Mouse (Mus musculus) C2C12 (cell line): Measurements from ENCODE around the gene Map2.

ENCODE experiments used
- CTCF ChIP-seq: IDR thresholded peaks from one replicate; pipeline ENCODE4 v1.5.1; 2011; ENCODE audit not compliant: control insufficient read depth, insufficient read depth, insufficient read length
- MAX ChIP-seq: IDR thresholded peaks from one replicate; pipeline ENCODE4 v1.6.1; 2011; ENCODE audit warnings: mild to moderate bottlenecking, control low read depth

- TF ChIP-seq MAX (no peak), CTCF (no peak)
These were observed 293.6 kb downstream of the Map2 start for GRCm38 (mm10) chr1:66468704-66469020.
